Mouse (Mus musculus): ENCODE measurements around the gene Rbl1.
"Not testable (repeated sequence)": the region's sequence is repeated elsewhere in the genome, so short reads cannot be mapped to it uniquely, and the experiment has no call there.

Rbl1 gene

GRCm38 (mm10) chr2:157204366-157205218, at the start of gene Rbl1:
Gene Rbl1 (minus strand): TSS chr2:157204534.
- no peak for DNase-seq (ENCODE audit: extremely low read depth, low read depth, low spot score)

GRCm38 (mm10) chr2:157248111-157248510, 43.8 kb upstream of the Rbl1 start:
- DNase-seq (ENCODE audit: extremely low read depth, low read depth, low spot score), result no peak

- no peak for DNase-seq (ENCODE audit: extremely low read depth, low read depth, low spot score)
Measured at GRCm38 (mm10) chr2:157245603-157246002, 41.3 kb upstream of the Rbl1 start.

GRCm38 (mm10) chr2:157245001-157245400, 40.7 kb upstream of the Rbl1 start:
- DNase-seq (ENCODE audit: extremely low read depth, low read depth, low spot score), result no peak

GRCm38 (mm10) chr2:157235946-157236345, 31.6 kb upstream of the Rbl1 start:
- no peak for DNase-seq (ENCODE audit: extremely low read depth, low read depth, low spot score)

- DNase-seq (ENCODE audit: extremely low read depth, low read depth, low spot score), result not testable (repeated sequence)
Measured at GRCm38 (mm10) chr2:157221916-157222315, 17.6 kb upstream of the Rbl1 start.

- no peak for DNase-seq (ENCODE audit: extremely low read depth, low read depth, low spot score)
Measured at GRCm38 (mm10) chr2:157220108-157220507, 15.8 kb upstream of the Rbl1 start.

- no peak for DNase-seq (ENCODE audit: extremely low read depth, low read depth, low spot score)
Measured at GRCm38 (mm10) chr2:157211731-157212130, 7.4 kb upstream of the Rbl1 start.

- DNase-seq (ENCODE audit: extremely low read depth, low read depth, low spot score), result no peak
Measured at GRCm38 (mm10) chr2:157203459-157204365, 622 bp downstream of the Rbl1 start.

- no peak for DNase-seq (ENCODE audit: extremely low read depth, low read depth, low spot score)
Measured at GRCm38 (mm10) chr2:157203026-157203425, 1.3 kb downstream of the Rbl1 start.

- DNase-seq (ENCODE audit: extremely low read depth, low read depth, low spot score), result no peak
Measured at GRCm38 (mm10) chr2:157202361-157202760, 2.0 kb downstream of the Rbl1 start.

GRCm38 (mm10) chr2:157201081-157201830, 3.1 kb downstream of the Rbl1 start:
- no peak for DNase-seq (ENCODE audit: extremely low read depth, low read depth, low spot score)

GRCm38 (mm10) chr2:157198405-157198804, 5.9 kb downstream of the Rbl1 start:
- DNase-seq (ENCODE audit: extremely low read depth, low read depth, low spot score), result not testable (repeated sequence)

- no peak for DNase-seq (ENCODE audit: extremely low read depth, low read depth, low spot score)
Measured at GRCm38 (mm10) chr2:157190651-157191050, 13.7 kb downstream of the Rbl1 start.

GRCm38 (mm10) chr2:157187223-157187622, 17.1 kb downstream of the Rbl1 start:
- DNase-seq (ENCODE audit: extremely low read depth, low read depth, low spot score), result no peak

- no peak for DNase-seq (ENCODE audit: extremely low read depth, low read depth, low spot score)
Measured at GRCm38 (mm10) chr2:157186504-157186903, 17.8 kb downstream of the Rbl1 start.

GRCm38 (mm10) chr2:157185022-157185660, 19.2 kb downstream of the Rbl1 start:
- DNase-seq (ENCODE audit: extremely low read depth, low read depth, low spot score), result no peak

- no peak for DNase-seq (ENCODE audit: extremely low read depth, low read depth, low spot score)
Measured at GRCm38 (mm10) chr2:157178167-157178566, 26.2 kb downstream of the Rbl1 start.

GRCm38 (mm10) chr2:157176248-157176647, 28.1 kb downstream of the Rbl1 start:
- DNase-seq (ENCODE audit: extremely low read depth, low read depth, low spot score), result no peak

GRCm38 (mm10) chr2:157174416-157174815, 29.9 kb downstream of the Rbl1 start:
- DNase-seq (ENCODE audit: extremely low read depth, low read depth, low spot score), result no peak

- no peak for DNase-seq (ENCODE audit: extremely low read depth, low read depth, low spot score)
Measured at GRCm38 (mm10) chr2:157173555-157173954, 30.8 kb downstream of the Rbl1 start.

All from fat pad, adult 2 months (tissue).